Mouse (Mus musculus) cerebellum, adult 2 months (tissue): ENCODE measurements around the gene Rp2.

Experiments
- CTCF ChIP-seq: fragments of 200-500 bp; IDR thresholded peaks from 2 replicates; pipeline ENCODE4 v1.5.1; 2011; ENCODE audit warnings: low read depth, mild to moderate bottlenecking, control low read depth, low read length, moderate library complexity, borderline replicate concordance; ENCODE audit not compliant: insufficient read depth
- POLR2A ChIP-seq: fragments of 200-500 bp; IDR thresholded peaks from 2 replicates; pipeline ENCODE4 v1.6.1; 2011; ENCODE audit warnings: low read length, control low read depth, borderline replicate concordance; ENCODE audit not compliant: insufficient read depth

- TF ChIP-seq CTCF (no peak), POLR2A (no peak)
Measured at GRCm38 (mm10) chrX:20404068-20404467, 39.8 kb downstream of the Rp2 start.
